Mouse (Mus musculus) olfactory bulb, adult 2 months (tissue): ENCODE measurements around the gene Edn3.

Experiments used
- CTCF ChIP-seq: fragments of 200-500 bp; IDR thresholded peaks from 2 replicates; pipeline ENCODE4 v1.5.1; 2012; ENCODE audit warnings: low read depth, mild to moderate bottlenecking, low read length, moderate library complexity; ENCODE audit not compliant: insufficient read depth
- POLR2A ChIP-seq: fragments of 200-500 bp; IDR thresholded peaks from 2 replicates; pipeline ENCODE4 v1.6.1; 2012; ENCODE audit warnings: mild to moderate bottlenecking, low read depth, low read length, moderate library complexity; ENCODE audit not compliant: insufficient read depth

GRCm38 (mm10) chr2:174833608-174834007, 73.2 kb downstream of the Edn3 start:
- TF ChIP-seq CTCF (no peak), POLR2A (no peak)
